Mouse (Mus musculus): ENCODE measurements around the gene Twf2. TPM values are rescaled to one million over a fixed set of nuclear protein-coding genes. Genes with fewer than 3 reads are reported as not detected.

The Twf2 gene
- total RNA-seq, 2 experiments from 2014 or later = 60.3 to 61.1 TPM

DNA sequence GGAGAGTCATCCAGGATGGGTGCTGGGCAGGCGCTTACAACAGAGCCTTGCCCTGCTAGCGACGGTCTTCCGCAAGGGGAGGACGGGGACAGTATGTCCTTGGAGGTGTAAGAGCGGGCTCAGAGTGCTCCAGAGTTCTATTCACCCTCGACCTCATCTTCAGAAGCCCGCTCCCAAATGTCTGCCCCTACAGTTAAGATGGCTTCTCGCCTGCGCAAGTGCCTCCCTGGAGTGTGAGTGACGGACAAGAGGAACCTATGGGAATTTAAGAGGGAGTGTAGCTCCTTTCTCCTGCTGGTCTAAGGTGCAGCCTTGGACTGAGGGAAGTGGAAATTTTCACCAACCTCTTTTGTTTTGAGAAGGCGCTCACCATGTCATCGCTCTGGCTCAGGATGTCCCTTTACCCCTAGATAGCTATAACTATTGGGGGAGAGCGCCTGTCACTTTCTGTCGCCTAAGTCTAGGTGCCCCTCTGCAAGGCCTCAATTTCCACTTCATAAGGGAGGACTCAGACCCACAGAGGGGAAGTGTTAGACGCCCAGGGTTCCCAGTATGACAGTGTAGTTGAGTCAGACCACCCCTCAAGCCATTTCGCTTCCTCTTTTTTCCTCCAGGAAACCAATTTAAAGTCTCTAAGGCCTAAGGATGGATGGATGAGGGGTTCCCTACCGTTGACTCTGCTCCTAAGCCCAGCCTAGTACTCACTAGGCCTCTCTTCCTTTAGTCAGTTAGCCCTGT is 3.2 kb upstream of the Twf2 start, which contains the start of gene Ppm1m:
Ppm1m (minus strand) TSS at position 212 of the 738 bp plus-strand sequence.
- intact Hi-C loops (cut with DNase I) = no loop called here
- Histone ChIP-seq H3K27ac (peak within 1 kb of the TSS; percentile 74), H3K4me3 (peak within 1 kb of the TSS; percentile 57)
- no peak for DNase-seq (ENCODE audit: extremely low spot score in 1 of 2, low spot score in 2 of 2)
- TF ChIP-seq CTCF (IDR thresholded peaks at IDR 0.05) = no peak

GRCm38 (mm10) chr9:106201895-106202294 is 1.0 kb upstream of the Twf2 start:
- H3K4me3 ChIP-seq = peak overlapping the region; percentile 60; the same call in 1 of the 2 replicates
- DNase-seq (ENCODE audit: extremely low spot score in 1 of 2, low spot score in 2 of 2) = no peak
- intact Hi-C loops (cut with DNase I) = loop anchor here (2.0 kb wide), 1 partner anchor 31 kb away; the partner anchor contains the start of gene Wdr82
- H3K27ac ChIP-seq = no peak overlapping the region
- TF ChIP-seq CTCF (IDR thresholded peaks at IDR 0.05) = no peak

GRCm38 (mm10) chr9:106203990-106204851 is 1.3 kb downstream of the Twf2 start:
- TF ChIP-seq CTCF (IDR thresholded peaks at IDR 0.05) = no peak
- Histone ChIP-seq H3K27ac (peak overlapping the region; percentile 99), H3K4me3 (peak overlapping the region; percentile 60)
- intact Hi-C loops (cut with DNase I) = loop anchor here (2.0 kb wide), 1 partner anchor 33 kb away; the partner anchor contains the start of gene Wdr82
- no peak for DNase-seq (ENCODE audit: extremely low spot score in 1 of 2, low spot score in 2 of 2)

DNA sequence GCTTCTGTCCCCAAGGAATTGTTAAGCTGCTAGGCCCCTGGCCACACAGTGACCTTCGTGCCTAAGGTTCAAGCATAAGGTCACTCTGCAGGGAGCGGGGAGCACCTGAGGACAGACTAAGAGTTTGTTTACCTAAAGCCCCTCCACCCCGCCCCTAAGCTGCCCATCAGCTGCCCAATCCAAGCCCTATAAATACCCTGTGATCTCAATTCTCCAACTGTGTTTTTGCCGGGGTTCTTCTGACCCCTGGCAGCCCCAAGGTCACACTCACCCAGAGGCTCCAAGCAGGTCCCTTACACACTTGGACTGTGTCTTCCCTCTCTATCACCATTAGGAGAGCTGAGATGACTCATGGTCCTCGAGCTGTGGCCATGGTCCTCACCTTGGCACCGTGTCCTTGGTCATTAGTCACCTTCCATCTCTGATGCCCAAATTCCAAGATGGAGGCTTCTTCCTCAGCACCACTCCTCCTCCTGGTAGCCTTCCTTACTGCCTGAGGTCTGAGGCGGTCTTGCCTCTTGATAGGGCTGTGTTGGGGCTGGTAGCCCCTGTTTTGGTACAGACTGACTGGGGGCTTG is 2.9 kb downstream of the Twf2 start:
- DNase-seq (ENCODE audit: extremely low spot score in 1 of 2, low spot score in 2 of 2) = no peak
- H3K4me3 ChIP-seq = peak overlapping the region; percentile 6; the same call in 1 of the 2 replicates
- H3K27ac ChIP-seq = peak overlapping the region; percentile 53
- TF ChIP-seq CTCF (IDR thresholded peaks at IDR 0.05) = no peak
- intact Hi-C loops (cut with DNase I) = no loop called here

DNA sequence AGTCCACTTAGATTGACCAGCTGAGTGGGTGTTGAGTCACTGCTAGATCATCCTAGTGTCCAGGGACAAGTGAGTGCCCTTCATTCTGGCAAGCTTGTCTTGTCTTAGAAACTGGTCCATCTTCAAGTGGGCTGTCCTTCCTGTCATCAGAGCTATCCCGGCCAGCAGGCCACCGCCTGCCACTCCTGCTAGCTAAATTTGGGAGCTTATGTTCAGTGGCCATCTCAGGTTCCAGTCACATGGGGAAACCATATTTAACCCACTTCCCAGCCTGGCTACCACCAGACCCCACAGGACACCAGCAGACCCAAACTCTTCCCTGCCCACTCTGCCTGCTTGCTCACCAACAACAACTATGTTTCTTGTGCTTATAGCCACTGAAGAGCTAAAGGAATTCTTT is 3.6 kb downstream of the Twf2 start:
- DNase-seq (ENCODE audit: extremely low spot score in 1 of 2, low spot score in 2 of 2) = no peak
- peak overlapping the region; percentile 32 for H3K27ac ChIP-seq
- no peak for TF ChIP-seq CTCF (IDR thresholded peaks at IDR 0.05)
- intact Hi-C loops (cut with DNase I) = no loop called here
- H3K4me3 ChIP-seq = peak overlapping the region; percentile 11

- intact Hi-C loops (cut with DNase I) = no loop called here
- Histone ChIP-seq H3K27ac (no peak overlapping the region), H3K4me3 (no peak overlapping the region)
- no peak for TF ChIP-seq CTCF (IDR thresholded peaks at IDR 0.05)
- DNase-seq (ENCODE audit: extremely low spot score in 1 of 2, low spot score in 2 of 2) = no peak
These were observed 5.3 kb downstream of the Twf2 start for GRCm38 (mm10) chr9:106208181-106208580.

GRCm38 (mm10) chr9:106209954-106210353 is 7.0 kb downstream of the Twf2 start:
- peak overlapping the region; percentile 54 for H3K27ac ChIP-seq
- no peak overlapping the region for H3K4me3 ChIP-seq
- intact Hi-C loops (cut with DNase I) = loop anchor here (10.0 kb wide), 1 partner anchor 215 kb away; the partner anchor contains the start of gene Rpl29
- no peak for TF ChIP-seq CTCF (IDR thresholded peaks at IDR 0.05)
- no peak for DNase-seq (ENCODE audit: extremely low spot score in 1 of 2, low spot score in 2 of 2)

DNA sequence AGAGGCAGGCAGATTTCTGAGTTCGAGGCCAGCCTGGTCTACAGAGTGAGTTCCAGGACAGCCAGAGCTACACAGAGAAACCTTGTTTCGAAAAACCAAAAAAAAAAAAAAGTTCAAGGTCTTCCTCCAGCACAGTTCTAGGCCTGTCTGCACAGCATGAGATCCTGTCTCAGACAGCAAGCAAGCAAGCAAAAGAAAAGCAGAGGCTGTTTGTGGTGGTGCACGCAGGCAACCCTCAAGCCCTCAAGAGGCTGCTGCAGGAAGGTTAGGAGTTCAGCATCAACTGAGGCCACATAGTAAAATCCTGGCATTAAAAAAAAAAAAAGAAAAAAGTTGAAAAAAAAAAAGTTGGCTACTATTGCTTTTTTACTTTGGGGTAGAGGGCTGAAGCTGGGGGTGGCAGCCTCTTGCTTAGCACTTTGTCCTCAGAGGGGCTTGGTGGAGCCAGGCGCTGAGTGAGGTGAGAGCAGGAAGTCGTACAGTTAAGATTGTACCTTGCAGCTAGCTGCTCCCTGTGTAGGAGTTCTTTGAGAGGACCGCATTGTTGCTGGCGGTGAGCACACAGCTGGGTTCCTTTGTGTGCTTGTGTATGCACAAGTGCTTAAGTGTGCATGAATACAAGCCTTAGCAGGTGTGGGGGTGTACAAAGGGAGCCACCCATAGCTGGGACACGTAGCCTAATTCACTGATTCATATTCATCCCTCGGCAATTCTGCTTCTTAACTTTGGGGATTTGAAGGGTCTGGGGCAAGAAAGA is 8.1 kb downstream of the Twf2 start:
- intact Hi-C loops (cut with DNase I) = loop anchor here (10.0 kb wide), 1 partner anchor 214 kb away; the partner anchor contains the start of gene Rpl29
- Histone ChIP-seq H3K27ac (no peak overlapping the region; the same call in 1 of the 2 replicates), H3K4me3 (no peak overlapping the region; the same call in 1 of the 2 replicates)
- DNase-seq (ENCODE audit: extremely low spot score in 1 of 2, low spot score in 2 of 2) = no peak
- no peak for TF ChIP-seq CTCF (IDR thresholded peaks at IDR 0.05)

DNA sequence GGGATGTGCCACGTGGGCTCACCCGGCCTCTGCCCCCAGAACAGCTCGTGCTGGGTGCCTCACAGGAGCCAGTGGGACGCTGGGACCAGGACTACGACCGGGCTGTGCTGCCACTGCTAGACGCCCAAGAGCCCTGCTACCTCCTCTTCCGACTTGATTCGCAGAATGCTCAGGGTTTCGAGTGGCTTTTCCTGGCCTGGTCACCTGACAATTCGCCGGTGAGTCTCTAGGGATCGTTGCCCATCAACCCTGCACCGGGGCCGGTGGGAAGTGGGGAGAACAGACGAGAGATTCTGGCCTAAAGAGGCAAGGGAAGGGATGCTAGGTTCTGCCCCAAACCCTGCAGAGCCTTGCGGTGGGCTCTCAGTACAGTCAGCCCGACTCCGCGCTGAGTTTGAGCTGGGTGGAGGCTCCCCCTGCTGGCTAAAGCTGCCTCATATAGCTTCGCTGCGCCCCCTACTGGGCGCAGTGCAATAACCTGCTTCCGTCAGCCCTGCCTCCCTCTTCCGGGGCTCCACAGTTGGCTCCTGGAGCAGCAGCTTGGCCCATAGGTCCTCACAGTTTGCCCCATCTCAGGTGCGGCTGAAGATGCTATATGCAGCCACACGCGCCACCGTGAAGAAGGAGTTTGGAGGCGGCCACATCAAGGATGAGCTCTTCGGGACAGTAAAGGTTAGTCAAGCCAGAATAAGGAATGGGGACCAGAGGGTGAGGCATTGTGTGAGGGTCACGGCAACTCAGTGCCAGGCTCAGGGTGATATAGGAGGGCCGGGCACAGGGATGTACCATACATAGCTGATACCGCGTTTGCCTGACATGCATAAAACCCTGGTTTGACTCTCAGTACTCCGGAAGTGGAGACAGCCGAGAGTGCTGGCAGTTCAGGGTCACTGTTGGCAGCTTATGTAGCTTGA is 9.0 kb downstream of the Twf2 start:
- Histone ChIP-seq H3K27ac (peak overlapping the region; percentile 61), H3K4me3 (peak overlapping the region; percentile 29)
- intact Hi-C loops (cut with DNase I) = loop anchor here (10.0 kb wide), 1 partner anchor 213 kb away; the partner anchor contains the start of gene Rpl29

GRCm38 (mm10) chr9:106212594-106212981 is 9.7 kb downstream of the Twf2 start:
- Histone ChIP-seq H3K27ac (no peak overlapping the region), H3K4me3 (no peak overlapping the region)
- DNase-seq (ENCODE audit: extremely low spot score in 1 of 2, low spot score in 2 of 2) = no peak
- no peak for TF ChIP-seq CTCF (IDR thresholded peaks at IDR 0.05)
- intact Hi-C loops (cut with DNase I) = loop anchor here (10.0 kb wide), 1 partner anchor 212 kb away; the partner anchor contains the start of gene Rpl29

More for the DNA sequence above, 9.0 kb downstream of the Twf2 start:
- peak; percentile 81 to 82 for DNase-seq (ENCODE audit: extremely low spot score in 1 of 2, low spot score in 2 of 2)
- TF ChIP-seq CTCF (IDR thresholded peaks at IDR 0.05) = no peak; the same call in none of the 2 replicates

Measured in left cerebral cortex, adult 2 months (tissue).